Mouse (Mus musculus): Measurements from ENCODE around the gene Plvap. TPM values are rescaled to one million over a fixed set of nuclear protein-coding genes. Genes with fewer than 3 reads are reported as not detected.

Gene Plvap
- polyA plus RNA-seq, 1 experiment from 2014 or later = 48.7 TPM

GRCm38 (mm10) chr8:71477196-71477845, 34.2 kb downstream of the Plvap start:
- no peak; the same call in 1 of the 2 replicates for ATAC-seq (ENCODE audit: low FRiP score, low read depth)
- Histone ChIP-seq H3K4me3 (peak overlapping the region; percentile 57; the same call in 1 of the 2 replicates), H3K27me3 (replicated peaks) (peaks cover 6% of the 10 kb centered on the region; the same call in 1 of the 2 replicates), H3K9ac (peak overlapping the region; percentile 78; the same call in 1 of the 2 replicates), H3K4me2 (replicated peaks) (peak overlapping the region; percentile 93), H3K36me3 (peaks cover 73% of the 10 kb centered on the region), H3K9me3 (no peaks in the 10 kb centered on the region), H3K27ac (0 out of 2 replicates have a peak overlapping the region, but pooled peaks have one; percentile 76), H3K4me1 (peaks cover 28% of the 10 kb centered on the region)
- 41% methylated on average over 14 of the region's 14 CpGs for WGBS

- peak; percentile 63 for ATAC-seq (ENCODE audit: low FRiP score, low read depth)
- H3K9me3 ChIP-seq = no peaks in the 10 kb centered on the region
- WGBS = under 1% methylated on average over 100 of the region's 121 CpGs
- peak overlapping the region; percentile 57 for H3K4me3 ChIP-seq
- peak overlapping the region; percentile 76 for H3K27ac ChIP-seq
- H3K9ac ChIP-seq = peak overlapping the region; percentile 78
- H3K36me3 ChIP-seq = peaks cover 73% of the 10 kb centered on the region
- H3K27me3 ChIP-seq (replicated peaks) = peaks cover 6% of the 10 kb centered on the region; the same call in 1 of the 2 replicates
- H3K4me2 ChIP-seq (replicated peaks) = peak overlapping the region; percentile 93
- H3K4me1 ChIP-seq = peaks cover 26% of the 10 kb centered on the region
These were observed 35.2 kb downstream of the Plvap start for GRCm38 (mm10) chr8:71476099-71476940.

- Histone ChIP-seq H3K4me2 (replicated peaks) (peak overlapping the region; percentile 93), H3K9ac (peak overlapping the region; percentile 78), H3K4me1 (peaks cover 25% of the 10 kb centered on the region), H3K4me3 (peak overlapping the region; percentile 57), H3K36me3 (peaks cover 70% of the 10 kb centered on the region), H3K27ac (0 out of 2 replicates have a peak overlapping the region, but pooled peaks have one; percentile 76), H3K27me3 (replicated peaks) (peaks cover 6% of the 10 kb centered on the region; the same call in 1 of the 2 replicates), H3K9me3 (no peaks in the 10 kb centered on the region)
- ATAC-seq (ENCODE audit: low FRiP score, low read depth) = peak; percentile 11; the same call in 1 of the 2 replicates
- WGBS = 27% methylated on average over 4 of the region's 4 CpGs
These were observed 35.9 kb downstream of the Plvap start for GRCm38 (mm10) chr8:71475702-71476075.

- Histone ChIP-seq H3K4me3 (no peak overlapping the region), H3K36me3 (peaks cover 64% of the 10 kb centered on the region), H3K9ac (no peak overlapping the region), H3K4me1 (peaks cover 32% of the 10 kb centered on the region), H3K9me3 (no peaks in the 10 kb centered on the region), H3K27me3 (replicated peaks) (peaks cover 6% of the 10 kb centered on the region; the same call in 1 of the 2 replicates), H3K27ac (no peak overlapping the region), H3K4me2 (replicated peaks) (peak overlapping the region; percentile 93; the same call in 1 of the 2 replicates)
- no peak for ATAC-seq (ENCODE audit: low FRiP score, low read depth)
- 90% methylated on average over 25 of the region's 25 CpGs for WGBS
These were observed 36.5 kb downstream of the Plvap start for GRCm38 (mm10) chr8:71474785-71475701.

GRCm38 (mm10) chr8:71474344-71474743, 37.2 kb downstream of the Plvap start:
- H3K4me3 ChIP-seq = no peak overlapping the region
- H3K9ac ChIP-seq = no peak overlapping the region
- no peak overlapping the region for H3K27ac ChIP-seq
- ATAC-seq (ENCODE audit: low FRiP score, low read depth) = no peak
- H3K4me2 ChIP-seq (replicated peaks) = no peak overlapping the region
- peaks cover 6% of the 10 kb centered on the region; the same call in 1 of the 2 replicates for H3K27me3 ChIP-seq (replicated peaks)
- peaks cover 36% of the 10 kb centered on the region for H3K4me1 ChIP-seq
- peaks cover 57% of the 10 kb centered on the region for H3K36me3 ChIP-seq
- no peaks in the 10 kb centered on the region for H3K9me3 ChIP-seq
- 95% methylated on average over 18 of the region's 18 CpGs for WGBS

- no peak for ATAC-seq (ENCODE audit: low FRiP score, low read depth)
- H3K36me3 ChIP-seq = peaks cover 44% of the 10 kb centered on the region
- no peak overlapping the region for H3K27ac ChIP-seq
- no peaks in the 10 kb centered on the region for H3K27me3 ChIP-seq (replicated peaks)
- no peak overlapping the region for H3K4me2 ChIP-seq (replicated peaks)
- H3K4me3 ChIP-seq = no peak overlapping the region
- H3K9ac ChIP-seq = no peak overlapping the region
- 87% methylated on average over 8 of the region's 8 CpGs for WGBS
- H3K9me3 ChIP-seq = no peaks in the 10 kb centered on the region
- H3K4me1 ChIP-seq = peaks cover 36% of the 10 kb centered on the region
These were observed 38.8 kb downstream of the Plvap start for GRCm38 (mm10) chr8:71472601-71473386.

GRCm38 (mm10) chr8:71471861-71472260, 39.7 kb downstream of the Plvap start:
- Histone ChIP-seq H3K9ac (no peak overlapping the region), H3K36me3 (peaks cover 44% of the 10 kb centered on the region), H3K4me3 (no peak overlapping the region), H3K27ac (no peak overlapping the region), H3K27me3 (replicated peaks) (no peaks in the 10 kb centered on the region), H3K9me3 (no peaks in the 10 kb centered on the region), H3K4me1 (peaks cover 28% of the 10 kb centered on the region), H3K4me2 (replicated peaks) (no peak overlapping the region)
- ATAC-seq (ENCODE audit: low FRiP score, low read depth) = no peak
- WGBS = 96% methylated on average over 17 of the region's 17 CpGs

- Histone ChIP-seq H3K9ac (no peak overlapping the region), H3K27me3 (replicated peaks) (no peaks in the 10 kb centered on the region), H3K27ac (no peak overlapping the region), H3K4me2 (replicated peaks) (peak overlapping the region; percentile 76; the same call in 1 of the 2 replicates), H3K36me3 (peaks cover 44% of the 10 kb centered on the region), H3K4me3 (no peak overlapping the region), H3K4me1 (peaks cover 22% of the 10 kb centered on the region), H3K9me3 (no peaks in the 10 kb centered on the region)
- 86% methylated on average over 5 of the region's 5 CpGs for WGBS
- no peak for ATAC-seq (ENCODE audit: low FRiP score, low read depth)
These were observed 40.7 kb downstream of the Plvap start for GRCm38 (mm10) chr8:71470913-71471255.

- Histone ChIP-seq H3K36me3 (peaks cover 43% of the 10 kb centered on the region), H3K4me2 (replicated peaks) (peak overlapping the region; percentile 76), H3K27me3 (replicated peaks) (no peaks in the 10 kb centered on the region), H3K9ac (peak overlapping the region; percentile 84; the same call in 1 of the 2 replicates), H3K27ac (no peak overlapping the region), H3K4me1 (peaks cover 22% of the 10 kb centered on the region), H3K4me3 (peak overlapping the region; percentile 84), H3K9me3 (no peaks in the 10 kb centered on the region)
- no peak for ATAC-seq (ENCODE audit: low FRiP score, low read depth)
- WGBS = 94% methylated on average over 3 of the region's 3 CpGs
These were observed 41.2 kb downstream of the Plvap start for GRCm38 (mm10) chr8:71470146-71470912.

- peak; percentile 58 for ATAC-seq (ENCODE audit: low FRiP score, low read depth)
- H3K9me3 ChIP-seq = no peaks in the 10 kb centered on the region
- H3K4me3 ChIP-seq = peak overlapping the region; percentile 84
- peaks cover 34% of the 10 kb centered on the region for H3K36me3 ChIP-seq
- H3K4me2 ChIP-seq (replicated peaks) = peak overlapping the region; percentile 76
- H3K4me1 ChIP-seq = peaks cover 24% of the 10 kb centered on the region
- peak overlapping the region; percentile 84 for H3K9ac ChIP-seq
- H3K27me3 ChIP-seq (replicated peaks) = no peaks in the 10 kb centered on the region
- H3K27ac ChIP-seq = peak overlapping the region; percentile 50
- WGBS = under 1% methylated on average over 24 of the region's 24 CpGs
These were observed 42.1 kb downstream of the Plvap start for GRCm38 (mm10) chr8:71469411-71469810.
